Mouse (Mus musculus) heart, embryonic 11.5 days (tissue): ENCODE results near the gene Fam169b. TPM values are rescaled to one million over a fixed set of nuclear protein-coding genes. Genes with fewer than 3 reads are reported as not detected.

Experiments used
- ATAC-seq: fragments of 200-750 bp; cut with Nextera tagmentation; replicated peaks from 2 replicates; pipeline ENCODE4 v1.8.0; 2017; ENCODE audit warnings: moderate library complexity; ENCODE audit not compliant: insufficient number of reproducible peaks, low FRiP score, low TSS enrichment
- H3K27ac ChIP-seq: fragments of 300-500 bp; sonication (generic); 2 replicates; pipeline ENCODE4 v1.5.1; 2014; ENCODE audit warnings: mild to moderate bottlenecking, low read depth, low read length
- H3K27me3 ChIP-seq: fragments of 300-500 bp; sonication (generic); 2 replicates; pipeline ENCODE4 v1.6.1; 2014; ENCODE audit warnings: mild to moderate bottlenecking, low read length, mixed read lengths; ENCODE audit not compliant: control insufficient read depth, insufficient read depth
- H3K36me3 ChIP-seq: fragments of 300-500 bp; sonication (generic); 2 replicates; pipeline ENCODE4 v1.6.1; 2014; ENCODE audit warnings: mild to moderate bottlenecking, low read length, moderate library complexity, mixed read lengths; ENCODE audit not compliant: control insufficient read depth, insufficient read depth
- H3K4me1 ChIP-seq: fragments of 300-500 bp; sonication (generic); 2 replicates; pipeline ENCODE4 v1.6.1; 2014; ENCODE audit warnings: low read length; ENCODE audit not compliant: control insufficient read depth, insufficient read depth
- H3K4me2 ChIP-seq: fragments of 300-500 bp; sonication (generic); 2 replicates; pipeline ENCODE4 v1.6.1; 2014; ENCODE audit warnings: mild to moderate bottlenecking, moderate library complexity
- H3K4me3 ChIP-seq: fragments of 300-500 bp; sonication (generic); 2 replicates; pipeline ENCODE4 v1.5.1; 2014; ENCODE audit warnings: low read depth, low read length
- H3K9ac ChIP-seq: fragments of 300-500 bp; sonication (generic); 2 replicates; pipeline ENCODE4 v1.6.1; 2014; ENCODE audit warnings: mild to moderate bottlenecking, low read depth, low read length, moderate library complexity
- H3K9me3 ChIP-seq: fragments of 300-500 bp; sonication (generic); replicated peaks from 2 replicates; pipeline ENCODE4 v1.6.1; 2016; ENCODE audit warnings: low read length; ENCODE audit not compliant: control insufficient read depth
- WGBS: fragments of 180-500 bp; shearing (Covaris S2); extraction: QIAGEN DNeasy Blood & Tissue Kit; methylation state at CpG from one replicate; pipeline ENCODE4 v1.1.7; 2014; ENCODE audit not compliant: insufficient replicate concordance; 5-methylcytosine and 5-hydroxymethylcytosine counted together
- polyA plus RNA-seq: library from polyadenylated mRNA; unstranded; fragments of >200 nt; fragmentation: Nextera tagmentation; extraction: Ambion mirVana; gene quantifications from 2 replicates; pipeline ENCODE4 v1.2.1, GENCODE M21; 2014

Fam169b gene
- polyA plus RNA-seq, 1 experiment from 2014 or later = 0.14 TPM

- no peak for ATAC-seq
- H3K9ac ChIP-seq = no peak overlapping the region
- no peaks in the 10 kb centered on the region for H3K36me3 ChIP-seq
- H3K4me2 ChIP-seq = no peak overlapping the region
- no peaks in the 10 kb centered on the region for H3K9me3 ChIP-seq
- H3K4me1 ChIP-seq = no peaks in the 10 kb centered on the region
- WGBS = 75% methylated on average over 6 of the region's 6 CpGs
- no peak overlapping the region for H3K27ac ChIP-seq
- no peaks in the 10 kb centered on the region for H3K27me3 ChIP-seq
- no peak overlapping the region for H3K4me3 ChIP-seq
These were observed 49.4 kb downstream of the Fam169b start for GRCm38 (mm10) chr7:68323051-68323450.

- H3K27me3 ChIP-seq = no peaks in the 10 kb centered on the region
- no peaks in the 10 kb centered on the region for H3K9me3 ChIP-seq
- WGBS = 69% methylated on average over 7 of the region's 7 CpGs
- H3K4me2 ChIP-seq = no peak overlapping the region
- ATAC-seq = no peak
- no peak overlapping the region for H3K27ac ChIP-seq
- H3K4me3 ChIP-seq = no peak overlapping the region
- H3K9ac ChIP-seq = no peak overlapping the region
- no peaks in the 10 kb centered on the region for H3K36me3 ChIP-seq
- no peaks in the 10 kb centered on the region for H3K4me1 ChIP-seq
These were observed 52.6 kb downstream of the Fam169b start for GRCm38 (mm10) chr7:68326190-68326722.

GRCm38 (mm10) chr7:68329000-68329399 lies 55.4 kb downstream of the Fam169b start:
- no peak overlapping the region for H3K27ac ChIP-seq
- H3K36me3 ChIP-seq = no peaks in the 10 kb centered on the region
- no peak overlapping the region for H3K4me3 ChIP-seq
- no peaks in the 10 kb centered on the region for H3K4me1 ChIP-seq
- H3K4me2 ChIP-seq = no peak overlapping the region
- no peak overlapping the region for H3K9ac ChIP-seq
- WGBS = 81% methylated on average over 9 of the region's 9 CpGs
- H3K27me3 ChIP-seq = no peaks in the 10 kb centered on the region
- H3K9me3 ChIP-seq = no peaks in the 10 kb centered on the region
- no peak for ATAC-seq

- 84% methylated on average over 6 of the region's 6 CpGs for WGBS
- no peak overlapping the region for H3K27ac ChIP-seq
These were observed 59.2 kb downstream of the Fam169b start for GRCm38 (mm10) chr7:68332799-68333198.

GRCm38 (mm10) chr7:68337080-68337781 lies 63.6 kb downstream of the Fam169b start:
- Histone ChIP-seq H3K27me3 (no peaks in the 10 kb centered on the region), H3K4me3 (no peak overlapping the region), H3K27ac (no peak overlapping the region), H3K9ac (no peak overlapping the region), H3K4me2 (no peak overlapping the region), H3K4me1 (no peaks in the 10 kb centered on the region), H3K36me3 (no peaks in the 10 kb centered on the region), H3K9me3 (no peaks in the 10 kb centered on the region)
- WGBS = 72% methylated on average over 8 of the region's 8 CpGs
- ATAC-seq = no peak

More at GRCm38 (mm10) chr7:68332799-68333198, 59.2 kb downstream of the Fam169b start:
- Histone ChIP-seq H3K9me3 (no peaks in the 10 kb centered on the region), H3K4me2 (no peak overlapping the region), H3K36me3 (no peaks in the 10 kb centered on the region), H3K4me3 (no peak overlapping the region), H3K27me3 (no peaks in the 10 kb centered on the region), H3K4me1 (no peaks in the 10 kb centered on the region), H3K9ac (no peak overlapping the region)
- no peak for ATAC-seq

DNA sequence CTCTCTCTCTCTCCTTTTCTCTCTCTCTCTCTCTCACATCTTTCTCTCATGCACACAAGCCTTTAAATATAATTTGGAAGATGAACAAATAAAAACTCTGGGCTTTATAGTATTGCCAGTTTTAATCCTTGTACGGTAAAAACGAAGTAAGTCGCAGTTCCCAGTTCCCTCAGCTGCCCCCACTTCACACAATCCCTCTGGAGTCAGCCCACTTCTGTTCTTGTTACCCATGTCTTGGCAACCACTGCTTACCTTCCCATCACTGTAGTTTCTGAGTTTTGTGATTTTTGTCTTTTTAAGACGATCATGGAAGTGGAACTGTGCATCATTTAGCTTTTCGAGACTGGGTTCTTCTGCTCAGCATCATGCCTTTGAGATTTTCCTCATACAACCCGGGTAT lies 65.0 kb downstream of the Fam169b start:
- WGBS = 86% methylated on average over 6 of the region's 6 CpGs
- H3K27me3 ChIP-seq = no peaks in the 10 kb centered on the region
- H3K4me3 ChIP-seq = no peak overlapping the region
- ATAC-seq = no peak
- H3K9me3 ChIP-seq = no peaks in the 10 kb centered on the region
- H3K27ac ChIP-seq = no peak overlapping the region
- no peaks in the 10 kb centered on the region for H3K36me3 ChIP-seq
- no peak overlapping the region for H3K9ac ChIP-seq
- no peaks in the 10 kb centered on the region for H3K4me1 ChIP-seq
- no peak overlapping the region for H3K4me2 ChIP-seq

DNA sequence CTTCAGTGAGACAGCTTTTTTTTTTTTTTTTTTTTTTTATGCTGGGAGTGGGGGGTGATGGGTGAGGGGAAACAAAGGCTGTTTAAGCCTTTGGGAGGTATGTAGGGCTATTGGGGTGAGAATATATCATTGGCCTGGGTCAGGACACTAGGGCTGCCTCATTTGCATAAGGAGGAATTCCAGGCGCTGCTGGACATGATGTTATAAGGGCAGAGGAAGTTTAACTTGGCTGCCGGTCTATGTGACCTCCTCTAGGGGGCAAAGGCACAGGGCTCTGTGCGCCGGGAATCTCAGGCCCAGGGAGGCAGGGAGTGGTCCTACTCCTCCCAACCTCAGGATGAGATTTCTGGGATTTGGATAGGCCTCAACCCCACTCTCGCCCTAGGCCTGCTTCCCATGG lies 70.9 kb downstream of the Fam169b start:
- Histone ChIP-seq H3K27ac (no peak overlapping the region), H3K9me3 (no peaks in the 10 kb centered on the region), H3K9ac (no peak overlapping the region), H3K36me3 (no peaks in the 10 kb centered on the region), H3K27me3 (no peaks in the 10 kb centered on the region), H3K4me3 (no peak overlapping the region), H3K4me2 (no peak overlapping the region), H3K4me1 (no peaks in the 10 kb centered on the region)
- WGBS = 52% methylated on average over 5 of the region's 5 CpGs
- ATAC-seq = no peak

- Histone ChIP-seq H3K27ac (no peak overlapping the region), H3K36me3 (no peaks in the 10 kb centered on the region), H3K4me2 (no peak overlapping the region), H3K4me1 (no peaks in the 10 kb centered on the region), H3K9ac (no peak overlapping the region), H3K4me3 (no peak overlapping the region), H3K9me3 (no peaks in the 10 kb centered on the region), H3K27me3 (no peaks in the 10 kb centered on the region)
- no peak for ATAC-seq
- 86% methylated on average over 10 of the region's 10 CpGs for WGBS
These were observed 72.3 kb downstream of the Fam169b start for GRCm38 (mm10) chr7:68345963-68346362.
